Mouse (Mus musculus) bone marrow macrophage, adult 2 months (primary cell): ENCODE data around the gene Lrrc9.

ENCODE experiments used
- CTCF ChIP-seq: IDR thresholded peaks from 2 replicates; pipeline ENCODE4 v1.5.1; 2012; ENCODE audit warnings: low read depth, mild to moderate bottlenecking, low read length, moderate library complexity
- POLR2A ChIP-seq: IDR thresholded peaks from 2 replicates; pipeline ENCODE4 v1.6.1; 2012; ENCODE audit warnings: mild to moderate bottlenecking, low read depth, low read length, borderline replicate concordance

DNA sequence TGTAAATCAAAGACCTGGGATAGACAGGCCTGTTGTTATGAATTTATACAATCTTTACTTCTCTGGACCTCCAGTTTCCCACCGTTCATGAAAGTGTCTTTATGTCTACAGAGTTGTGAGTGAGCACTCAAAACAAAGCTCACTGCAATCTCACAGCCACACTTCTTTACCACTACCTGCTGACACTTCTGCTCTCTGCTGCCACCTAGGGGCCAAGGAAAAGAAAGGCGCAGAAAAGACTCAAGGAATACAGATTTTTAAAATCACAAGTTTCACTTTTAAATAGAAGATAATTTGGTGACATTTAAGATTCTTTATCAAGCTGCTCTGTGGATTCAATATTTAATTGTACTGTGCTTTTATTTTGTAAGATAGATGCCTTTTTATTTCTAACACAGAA, 79.0 kb downstream of the Lrrc9 start:
- TF ChIP-seq POLR2A = no peak
- no peak for TF ChIP-seq CTCF
